36 mouse cellular contexts compared by ENCODE assay signal in genomic region chr14:57803731-57804130, GRCm38 (mm10). TPM values are rescaled to one million over a fixed set of nuclear protein-coding genes. Genes with fewer than 3 reads are reported as not detected.
"Had no signal": no experiment of that assay in that cellular context is flagged by ENCODE, and none has a peak within 500 bp of the region (broad histone marks: within the 10 kb centered on the region; RNA-seq: fewer than 3 reads in every experiment).

No protein-coding gene starts in this region.

- ATAC-seq: inflammation-experienced regulatory T-cells, adult 6 months; intestine, embryonic 15.5 days; intestine, postnatal 0 days had no signal

- H3K9ac ChIP-seq: heart, embryonic 12.5 days; heart, embryonic 15.5 days; hindbrain, embryonic 13.5 days; hindbrain, embryonic 15.5 days; intestine, embryonic 15.5 days; limb, embryonic 12.5 days; liver, embryonic 13.5 days had no signal

- H3K27me3 ChIP-seq: heart, embryonic 12.5 days; heart, embryonic 15.5 days; hindbrain, embryonic 13.5 days; hindbrain, embryonic 15.5 days; intestine, embryonic 15.5 days; limb, embryonic 12.5 days; liver, embryonic 13.5 days had no signal

- H3K4me2 ChIP-seq: heart, embryonic 12.5 days; heart, embryonic 15.5 days; hindbrain, embryonic 13.5 days; hindbrain, embryonic 15.5 days; intestine, embryonic 15.5 days; limb, embryonic 12.5 days; liver, embryonic 11.5 days; liver, embryonic 13.5 days had no signal

- H3K27ac ChIP-seq: heart, adult 2 months; heart, embryonic 15.5 days; hindbrain, embryonic 13.5 days; hindbrain, embryonic 15.5 days; intestine, embryonic 15.5 days; layer of hippocampus, adult 2 months; left cerebral cortex, adult 2 months; limb, embryonic 10.5 days; limb, embryonic 12.5 days; liver, embryonic 13.5 days had no signal

- H3K4me3 ChIP-seq: heart, adult 2 months; heart, embryonic 12.5 days; heart, embryonic 15.5 days; hindbrain, embryonic 13.5 days; hindbrain, embryonic 15.5 days; intestine, embryonic 15.5 days; layer of hippocampus, adult 2 months; left cerebral cortex, adult 2 months; limb, embryonic 10.5 days; limb, embryonic 12.5 days; liver, embryonic 13.5 days had no signal

- H3K9me3 ChIP-seq: heart, embryonic 12.5 days; heart, embryonic 15.5 days; hindbrain, embryonic 13.5 days; hindbrain, embryonic 15.5 days; intestine, embryonic 15.5 days; limb, embryonic 10.5 days; limb, embryonic 12.5 days; liver, embryonic 13.5 days had no signal

- DNase-seq: gastrocnemius, postnatal 14 days; gastrocnemius, postnatal 36 days; heart, adult 11 months; heart, adult 2 months; heart, postnatal 14 days; heart, postnatal 36 days; kidney, adult 18-20 months; kidney, adult 8-10 months; kidney, postnatal 10 days; kidney, postnatal 25 days; kidney, postnatal 4 days; liver; liver, embryonic 13.5 days had no signal

RNA-seq across cellular contexts. Expression of gene Ska3, which starts 22.3 kb away (rescaled TPM):
- total RNA-seq: gastrocnemius, adult 18-20 months; gastrocnemius, adult 8-10 months had no signal

RNA-seq across cellular contexts. Expression of gene Gm49361, which starts 57.8 kb away (rescaled TPM):
- total RNA-seq: hematopoietic stem cell, adult 5-6 weeks; layer of hippocampus, postnatal 10 days; left cerebral cortex, postnatal 36 days had no signal
- polyA plus RNA-seq: gonadal fat pad, adult 2 months; heart, adult 2 months; heart, embryonic 12.5 days; heart, embryonic 15.5 days; heart, postnatal 0 days; hindbrain, embryonic 11.5 days; hindbrain, embryonic 13.5 days; hindbrain, embryonic 15.5 days; inflammation-experienced regulatory T-cells, adult 6 months; intestine, postnatal 0 days; kidney, embryonic 14.5 days; kidney, embryonic 16.5 days; limb, embryonic 10.5 days; limb, embryonic 12.5 days; limb, embryonic 14.5 days; liver, embryonic 11.5 days; liver, embryonic 13.5 days had no signal
